Mouse (Mus musculus): ENCODE data around the gene Safb2.

Safb2 gene

DNA sequence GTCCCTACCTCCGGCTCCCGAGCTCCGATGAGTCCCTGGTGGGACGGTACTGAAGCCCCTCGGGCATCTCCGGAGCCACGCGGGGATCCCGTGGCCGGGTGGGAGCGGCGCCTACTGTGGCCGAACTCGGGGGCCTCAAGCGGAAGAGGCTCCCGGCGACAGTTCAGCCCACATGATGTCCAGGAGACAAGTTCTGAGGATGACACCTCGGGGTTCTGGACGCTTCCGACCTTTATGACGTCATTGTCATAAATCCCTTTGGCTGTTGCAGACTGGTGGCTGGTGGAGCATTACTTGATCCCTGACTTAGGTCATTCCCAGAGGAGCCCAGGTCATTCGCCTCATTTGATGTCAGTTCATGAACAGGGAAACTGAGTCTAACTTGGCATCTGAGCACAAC lies 72.1 kb downstream of the Safb2 start, which contains the start of gene Znrf4:
Gene Znrf4 (minus strand): TSS at position 122 of the 400 bp plus-strand sequence.
- DNase-seq: no peak

DNA sequence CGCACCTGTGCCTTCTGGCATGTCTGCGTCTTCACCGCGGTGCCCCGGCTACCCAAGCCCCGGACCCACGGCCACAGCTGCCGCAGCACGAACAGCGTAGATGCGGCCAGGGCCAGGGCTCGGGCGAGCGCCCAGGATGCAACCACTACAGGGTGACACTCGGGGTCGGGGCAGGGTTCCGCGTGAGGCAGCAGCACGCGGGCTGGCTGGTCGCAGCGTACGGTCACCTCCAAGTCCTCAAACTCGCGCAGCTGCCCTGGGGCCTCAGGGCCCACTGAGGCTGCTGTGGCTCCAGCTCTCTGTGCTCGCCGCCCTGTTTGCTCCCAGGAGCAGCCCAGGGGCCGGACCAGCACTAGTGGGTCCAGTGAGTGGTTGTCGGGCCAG lies 72.7 kb downstream of the Safb2 start:
- no peak for DNase-seq

DNA sequence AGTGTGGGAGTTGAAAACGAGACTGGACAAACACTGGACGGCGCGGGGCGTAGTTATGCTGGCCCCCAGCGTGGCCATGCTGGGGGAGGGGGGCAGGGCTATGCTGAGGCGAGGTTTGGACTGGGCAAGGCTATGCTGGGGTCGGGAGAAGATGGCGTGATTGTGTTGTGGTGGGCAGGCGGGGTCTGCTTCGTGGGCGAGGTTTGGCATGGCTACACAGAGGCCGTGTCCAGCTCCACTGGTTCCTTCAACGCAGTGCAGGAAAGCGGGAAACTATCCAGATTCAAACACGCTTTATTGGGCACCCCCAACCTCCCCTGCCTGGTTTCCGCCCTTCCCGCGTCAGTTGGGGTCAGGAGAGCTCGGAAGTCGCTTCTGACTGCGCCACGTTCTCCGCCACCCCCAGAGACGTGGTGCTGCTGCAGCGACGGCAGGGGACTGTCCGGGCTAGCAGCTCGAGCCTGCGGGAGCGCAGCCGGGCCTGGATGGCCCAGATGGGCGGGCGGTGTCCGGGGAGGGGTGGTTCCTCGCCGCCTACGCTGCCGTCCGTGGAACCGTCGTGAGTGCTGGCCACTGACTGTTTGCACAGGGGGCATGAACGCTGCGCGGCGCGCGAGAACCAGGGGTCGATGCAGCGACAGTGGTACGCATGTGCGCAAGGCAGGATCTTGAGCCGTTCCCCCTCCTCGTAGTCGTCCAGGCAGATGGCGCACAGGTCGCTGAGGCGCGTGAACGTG lies 73.2 kb downstream of the Safb2 start:
- no peak for DNase-seq

Data from cerebellum, adult 9-10 months (tissue).